Mouse (Mus musculus): ENCODE results near the gene Rps5.

DNA sequence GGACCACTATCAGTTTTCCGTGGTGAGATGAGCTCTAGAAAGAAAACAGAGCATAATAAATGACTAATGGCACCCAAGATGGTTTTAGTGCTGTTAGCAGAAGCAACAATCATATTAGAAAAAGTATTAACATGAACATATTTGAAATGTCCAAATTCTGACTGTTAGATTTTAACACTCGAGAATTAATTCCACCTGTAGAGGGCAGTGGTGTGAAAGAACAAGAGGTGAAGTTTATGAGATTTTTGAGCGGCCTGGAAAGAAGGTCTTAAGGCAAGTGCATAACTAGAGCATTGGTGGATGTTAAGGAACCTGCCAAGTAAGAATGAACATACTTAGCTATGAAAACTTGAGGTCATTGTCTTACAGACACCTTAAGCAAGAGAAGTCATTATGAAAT is 47.8 kb upstream of the Rps5 start:
- TF ChIP-seq CTCF (IDR thresholded peaks at IDR 0.05; ENCODE audit: insufficient read depth, low read length): no peak
- TF ChIP-seq POLR2A (IDR thresholded peaks at IDR 0.05; ENCODE audit: borderline replicate concordance, extremely low read depth, low read depth, low read length): no peak
